Mouse (Mus musculus): ENCODE data around the gene Gpr85. TPM values are rescaled to one million over a fixed set of nuclear protein-coding genes. Genes with fewer than 3 reads are reported as not detected.

Gene Gpr85
- polyA plus RNA-seq, 1 experiment from 2014 or later = 38.0 TPM

Other genes starting within 250 kb of the Gpr85 start
- 31.3 and 31.4 TPM in 2 replicates for gene Tmem168, start 231.8 kb downstream of the Gpr85 start, polyA plus RNA-seq (2016; fragmentation: Nextera tagmentation; extraction: Ambion mirVana)
- 22.3 and 22.6 TPM in 2 replicates for gene Bmt2, start 162.0 kb downstream of the Gpr85 start, polyA plus RNA-seq (2016; fragmentation: Nextera tagmentation; extraction: Ambion mirVana)
- gene 2610001J05Rik, start 31.6 kb upstream of the Gpr85 start, polyA plus RNA-seq (2016; fragmentation: Nextera tagmentation; extraction: Ambion mirVana) = 84.8 and 88.7 TPM in 2 replicates